Mouse (Mus musculus) MN1 (cell line): Measurements from ENCODE around the gene Lrrc28.

Experiments used
- DNase-seq: peaks from one replicate; pipeline ENCODE4 v3.0.0-alpha.2; 2016; ENCODE audit warnings: low spot score

Lrrc28 gene

GRCm38 (mm10) chr7:67596322-67596721 is 48.7 kb downstream of the Lrrc28 start:
- DNase-seq, result no peak

- DNase-seq, result no peak
Measured at GRCm38 (mm10) chr7:67593902-67594301, 51.2 kb downstream of the Lrrc28 start.

- DNase-seq, result no peak
Measured at GRCm38 (mm10) chr7:67592670-67593069, 52.4 kb downstream of the Lrrc28 start.

- no peak for DNase-seq
Measured at GRCm38 (mm10) chr7:67588743-67589142, 56.3 kb downstream of the Lrrc28 start.

GRCm38 (mm10) chr7:67586479-67586878 is 58.6 kb downstream of the Lrrc28 start:
- no peak for DNase-seq

- no peak for DNase-seq
Measured at GRCm38 (mm10) chr7:67583852-67584251, 61.2 kb downstream of the Lrrc28 start.

- DNase-seq, result no peak
Measured at GRCm38 (mm10) chr7:67578783-67579482, 66.1 kb downstream of the Lrrc28 start.

GRCm38 (mm10) chr7:67578044-67578443 is 67.0 kb downstream of the Lrrc28 start:
- no peak for DNase-seq

GRCm38 (mm10) chr7:67566510-67567237 is 78.4 kb downstream of the Lrrc28 start:
- DNase-seq, result no peak

GRCm38 (mm10) chr7:67565132-67565531 is 79.9 kb downstream of the Lrrc28 start:
- DNase-seq, result no peak

- DNase-seq, result no peak
Measured at GRCm38 (mm10) chr7:67562176-67562575, 82.9 kb downstream of the Lrrc28 start.

GRCm38 (mm10) chr7:67559486-67559885 is 85.6 kb downstream of the Lrrc28 start:
- no peak for DNase-seq

GRCm38 (mm10) chr7:67558230-67558629 is 86.8 kb downstream of the Lrrc28 start:
- no peak for DNase-seq

GRCm38 (mm10) chr7:67554863-67555262 is 90.2 kb downstream of the Lrrc28 start:
- DNase-seq, result no peak

GRCm38 (mm10) chr7:67551242-67551641 is 93.8 kb downstream of the Lrrc28 start:
- no peak for DNase-seq

GRCm38 (mm10) chr7:67549073-67549561 is 96.0 kb downstream of the Lrrc28 start:
- peak; percentile 87 for DNase-seq

- peak; percentile 48 for DNase-seq
Measured at GRCm38 (mm10) chr7:67548599-67549041, 96.4 kb downstream of the Lrrc28 start.

GRCm38 (mm10) chr7:67546282-67546681 is 98.8 kb downstream of the Lrrc28 start:
- no peak for DNase-seq

GRCm38 (mm10) chr7:67544586-67544985 is 100.5 kb downstream of the Lrrc28 start:
- no peak for DNase-seq

- no peak for DNase-seq
Measured at GRCm38 (mm10) chr7:67543641-67544040, 101.4 kb downstream of the Lrrc28 start.

- peak; percentile 73 for DNase-seq
Measured at GRCm38 (mm10) chr7:67536588-67537372, 108.3 kb downstream of the Lrrc28 start.

- no peak for DNase-seq
Measured at GRCm38 (mm10) chr7:67535941-67536340, 109.1 kb downstream of the Lrrc28 start.
